Mouse (Mus musculus): Measurements from ENCODE around the gene Abhd16b.

Abhd16b gene

GRCm38 (mm10) chr2:181493156-181493927 lies at the start of gene Abhd16b:
TSS of gene Abhd16b (plus strand) at chr2:181493206.
- DNase-seq (ENCODE audit: low spot score) = no peak

GRCm38 (mm10) chr2:181452181-181452580 lies 40.8 kb upstream of the Abhd16b start:
- DNase-seq (ENCODE audit: low spot score) = no peak

GRCm38 (mm10) chr2:181453274-181453673 lies 39.7 kb upstream of the Abhd16b start:
- no peak for DNase-seq (ENCODE audit: low spot score)

DNA sequence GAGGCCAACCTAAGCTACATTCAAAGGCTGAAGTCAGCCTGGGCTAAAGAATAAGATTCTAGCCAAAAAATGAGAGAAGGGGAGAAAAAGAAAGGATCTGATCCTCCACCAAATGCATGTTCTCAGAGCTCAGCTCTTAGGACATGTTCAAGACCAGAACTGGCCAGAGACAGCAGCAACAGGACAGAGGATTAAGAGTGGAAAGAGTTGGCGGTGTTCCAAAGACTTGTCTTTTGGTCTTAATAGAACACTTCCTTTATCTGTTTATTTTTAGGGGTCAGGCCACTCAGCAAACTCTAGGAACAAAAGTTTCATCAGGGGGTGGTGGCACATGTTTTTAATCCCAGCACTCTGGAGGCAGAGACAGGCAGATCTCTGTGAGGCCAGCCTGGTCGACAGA lies 37.1 kb upstream of the Abhd16b start:
- DNase-seq (ENCODE audit: low spot score) = no peak

- DNase-seq (ENCODE audit: low spot score) = no peak
These were observed 35.2 kb upstream of the Abhd16b start for GRCm38 (mm10) chr2:181457831-181458230.

- peak; percentile 16 for DNase-seq (ENCODE audit: low spot score)
These were observed 34.4 kb upstream of the Abhd16b start for GRCm38 (mm10) chr2:181458411-181459152.

GRCm38 (mm10) chr2:181459153-181459672 lies 33.8 kb upstream of the Abhd16b start, which contains the start of gene Zbtb46:
TSS of gene Zbtb46 (minus strand) at chr2:181459426.
- DNase-seq (ENCODE audit: low spot score) = no peak

- peak; percentile 10 for DNase-seq (ENCODE audit: low spot score)
These were observed 33.1 kb upstream of the Abhd16b start for GRCm38 (mm10) chr2:181459673-181460621.

GRCm38 (mm10) chr2:181461536-181462100 lies 31.4 kb upstream of the Abhd16b start:
- DNase-seq (ENCODE audit: low spot score) = no peak

- no peak for DNase-seq (ENCODE audit: low spot score)
These were observed 30.4 kb upstream of the Abhd16b start for GRCm38 (mm10) chr2:181462604-181463003.

DNA sequence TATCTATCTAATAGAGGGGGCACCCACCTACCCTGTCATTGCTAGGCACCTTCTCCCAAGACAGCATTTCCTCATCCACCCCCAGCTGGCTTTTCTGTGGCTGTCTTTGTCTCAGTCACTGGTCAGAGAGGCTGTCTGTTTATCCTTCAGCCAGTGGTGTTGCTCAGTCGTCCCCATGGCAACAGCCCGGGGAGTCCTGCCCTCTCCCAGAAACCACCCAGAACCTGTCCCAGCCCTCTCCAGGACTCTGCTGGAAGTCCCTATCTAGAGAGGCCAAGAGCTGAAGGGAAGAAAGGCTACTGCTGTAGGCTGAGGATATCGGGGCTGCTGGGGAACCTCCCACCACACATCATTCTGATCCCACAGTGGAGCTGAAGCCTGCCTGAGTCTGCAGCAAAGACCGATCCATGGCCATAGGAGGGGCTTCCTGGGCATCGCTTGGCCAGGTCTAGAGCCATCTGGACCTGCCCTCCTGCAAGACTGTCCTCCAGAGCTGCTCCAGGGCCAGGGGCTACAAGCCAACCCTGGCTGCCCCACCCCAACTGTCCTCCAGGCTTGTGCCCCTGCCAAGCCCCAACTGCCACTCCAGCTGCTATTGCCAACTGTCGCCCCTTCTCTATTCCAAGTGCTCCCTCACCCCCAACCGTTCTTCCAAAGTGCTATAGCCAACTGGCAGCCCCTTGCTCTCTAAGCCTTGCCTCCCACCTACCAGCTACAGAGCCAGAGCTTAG lies 29.8 kb upstream of the Abhd16b start:
- no peak for DNase-seq (ENCODE audit: low spot score)

DNA sequence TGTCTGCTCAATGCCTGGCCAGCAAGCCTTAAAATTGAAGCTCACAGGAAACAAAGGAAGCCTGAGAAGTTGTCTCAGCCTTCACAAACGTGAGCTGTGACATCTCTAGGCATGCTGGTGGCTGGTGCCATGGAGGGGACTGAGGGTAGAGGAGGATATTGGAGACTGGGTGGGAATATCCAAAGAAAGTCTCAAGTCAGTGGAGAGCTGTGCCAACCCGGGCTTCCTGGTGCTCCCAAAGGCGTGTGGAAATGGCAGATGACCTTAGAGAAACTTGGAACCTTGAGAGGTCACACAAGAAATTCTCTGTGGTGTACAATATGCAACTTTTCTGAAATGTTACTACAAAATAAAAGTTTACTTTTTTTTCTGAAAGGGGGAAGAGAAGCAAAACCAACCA lies 27.6 kb upstream of the Abhd16b start:
- DNase-seq (ENCODE audit: low spot score) = no peak

GRCm38 (mm10) chr2:181470285-181470684 lies 22.7 kb upstream of the Abhd16b start:
- DNase-seq (ENCODE audit: low spot score) = no peak

- no peak for DNase-seq (ENCODE audit: low spot score)
These were observed 21.8 kb upstream of the Abhd16b start for GRCm38 (mm10) chr2:181471246-181471645.

DNA sequence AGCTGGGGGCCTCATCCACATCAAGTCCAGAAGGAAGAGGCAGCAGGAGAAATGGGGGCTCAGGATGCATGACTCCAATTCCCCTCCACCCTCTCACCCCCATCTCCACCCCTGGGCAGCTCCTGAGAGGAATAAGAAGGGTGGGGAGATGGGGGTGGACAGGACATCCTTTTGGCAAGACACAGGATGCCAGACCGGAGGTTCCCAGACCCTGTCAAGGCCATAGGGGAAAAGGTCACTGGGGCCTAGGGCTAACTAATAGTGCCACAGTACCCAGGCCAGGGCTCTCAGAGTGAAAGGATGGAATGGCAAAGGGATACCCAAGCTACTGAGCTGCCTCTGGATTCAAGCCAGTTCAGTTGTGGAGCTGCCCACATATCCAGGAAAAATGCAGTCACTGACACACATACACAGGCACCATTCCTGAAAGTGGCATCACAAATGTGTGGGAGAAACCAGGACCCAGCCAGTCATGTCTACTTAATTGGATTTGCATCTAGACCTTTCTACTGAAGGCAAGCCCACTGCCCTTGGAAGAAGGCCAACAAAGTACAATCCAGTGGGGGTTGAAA lies 20.7 kb upstream of the Abhd16b start:
- DNase-seq (ENCODE audit: low spot score) = no peak

DNA sequence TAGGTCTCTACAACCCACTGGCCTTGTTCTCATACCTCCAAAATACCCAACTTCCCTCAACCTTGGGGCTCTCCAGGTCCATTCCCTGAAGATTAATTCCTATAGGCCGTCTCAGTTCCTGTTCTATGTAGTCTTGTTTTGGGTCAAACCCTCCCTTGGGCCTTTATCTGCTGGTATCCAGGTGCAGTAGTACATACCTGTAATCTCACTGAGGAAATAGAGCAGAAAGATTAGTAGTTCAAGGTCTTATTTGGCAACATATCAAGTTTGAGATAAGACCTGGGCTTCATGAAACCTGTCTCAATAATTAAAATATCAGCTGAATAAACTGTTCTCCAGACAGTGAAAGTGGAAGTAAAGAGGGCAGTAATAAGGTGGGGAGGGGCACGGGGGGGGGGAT lies 9.9 kb upstream of the Abhd16b start:
- DNase-seq (ENCODE audit: low spot score) = no peak

DNA sequence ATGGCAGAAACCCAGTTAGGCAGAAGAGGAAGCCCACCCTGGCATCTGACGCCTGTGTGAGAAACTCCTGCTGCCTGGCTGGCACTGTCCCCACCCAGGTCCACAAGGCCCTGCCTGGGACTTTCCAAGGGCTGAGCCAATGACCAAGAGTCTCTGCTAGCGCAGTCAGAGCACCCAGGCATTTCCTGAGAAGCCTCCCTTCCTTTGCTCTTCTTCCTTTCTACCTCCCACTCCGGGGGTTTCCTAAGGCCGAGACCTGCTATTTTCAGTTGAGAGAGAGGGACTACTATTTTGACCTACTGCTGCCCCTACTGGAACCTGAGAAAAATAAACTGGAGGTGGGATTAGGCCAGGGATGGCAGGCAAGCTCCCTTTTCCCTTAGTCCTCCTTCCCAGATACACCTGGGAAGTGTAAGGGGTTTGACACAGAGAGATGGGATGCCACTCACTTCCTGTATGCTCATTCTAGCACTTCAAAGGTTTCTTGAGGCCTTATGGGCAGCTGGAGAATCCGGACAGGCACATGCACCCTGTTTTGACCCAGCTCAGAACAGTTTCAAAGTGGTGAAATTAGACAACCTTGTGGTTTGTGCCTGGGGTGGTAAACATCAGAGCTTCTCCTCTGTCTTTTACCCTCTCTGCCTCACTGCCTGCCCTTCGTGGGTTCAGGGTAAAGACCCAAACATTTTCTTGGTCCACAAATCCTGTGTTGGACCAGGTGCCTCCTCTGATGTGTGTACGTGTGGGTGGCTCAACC lies 9.3 kb upstream of the Abhd16b start:
- peak; percentile 79 for DNase-seq (ENCODE audit: low spot score)

- no peak for DNase-seq (ENCODE audit: low spot score)
These were observed 8.4 kb upstream of the Abhd16b start for GRCm38 (mm10) chr2:181484456-181485233.

DNA sequence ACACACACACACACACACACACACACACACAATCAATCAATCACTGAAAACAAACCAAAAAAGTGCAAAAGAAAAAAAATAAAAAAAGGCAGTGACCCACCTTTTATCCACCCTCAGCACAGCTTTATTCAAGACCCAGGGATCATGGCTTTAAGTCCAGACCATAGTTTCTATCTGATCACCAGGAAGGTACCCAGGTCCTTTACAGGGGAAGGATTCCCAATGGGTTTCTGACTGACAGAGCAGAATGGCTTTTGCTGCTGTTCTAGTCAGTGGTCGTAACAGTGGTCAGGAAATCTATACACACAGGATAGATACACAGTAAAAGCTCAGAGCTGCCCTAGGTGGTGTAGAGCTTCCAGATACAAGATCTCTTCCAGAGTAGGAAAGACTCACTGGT lies 7.3 kb upstream of the Abhd16b start:
- DNase-seq (ENCODE audit: low spot score) = no peak
